Mouse (Mus musculus): ENCODE data around the gene Rab6b. TPM values are rescaled to one million over a fixed set of nuclear protein-coding genes. Genes with fewer than 3 reads are reported as not detected.
A peak's percentile ranks its signal among the peaks of the same experiment; 100 is the strongest.

Gene Rab6b
- polyA plus RNA-seq, 1 experiment = 199 TPM

DNA sequence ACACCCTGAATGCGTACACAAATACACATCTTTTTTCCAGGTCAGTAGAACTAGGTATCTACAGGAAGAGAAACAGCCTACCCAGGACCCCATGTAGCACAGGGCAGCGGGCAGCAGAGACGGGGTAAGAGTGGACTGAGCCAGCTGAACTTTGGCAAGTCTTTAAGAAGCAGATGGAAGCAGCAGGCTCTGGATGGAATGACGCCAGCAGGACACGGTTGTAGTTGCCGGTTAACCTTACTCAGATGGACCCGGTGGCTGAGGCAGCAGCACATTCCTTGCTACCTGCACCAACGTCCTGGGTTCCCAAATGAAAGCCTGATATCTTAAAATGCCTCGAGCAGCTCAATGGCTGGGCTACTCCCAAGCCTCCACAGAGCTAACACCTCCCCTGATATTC is 75.2 kb downstream of the Rab6b start:
- H3K4me1 ChIP-seq (ENCODE audit: control insufficient read depth, insufficient read depth, low read length) = peaks cover 27% of the 10 kb centered on the region
- no peaks in the 10 kb centered on the region for H3K27me3 ChIP-seq (ENCODE audit: control insufficient read depth, insufficient read depth, low read length)

DNA sequence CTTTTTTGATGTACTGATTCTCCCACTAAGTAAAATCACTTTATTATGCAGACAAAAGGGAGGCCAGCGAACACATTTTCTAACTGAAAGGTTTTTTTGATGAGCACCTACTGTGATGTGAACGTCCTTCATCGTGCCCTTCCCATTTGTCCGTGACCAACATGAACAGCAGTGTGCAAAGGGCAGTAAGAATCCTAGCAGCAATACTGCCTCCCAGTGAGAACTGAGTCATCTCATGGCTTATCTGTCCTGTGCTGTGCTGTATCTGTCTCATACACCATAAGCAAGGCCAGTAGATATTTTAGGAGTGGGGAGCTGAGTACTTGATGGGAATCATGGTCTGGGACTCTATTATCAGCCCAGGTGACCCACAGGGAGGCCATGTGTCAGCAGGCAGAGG is 76.8 kb downstream of the Rab6b start:
- 30% methylated on average over 4 of the region's 4 CpGs for WGBS
- no peak for DNase-seq
- no peak for TF ChIP-seq CTCF (IDR thresholded peaks at IDR 0.05; ENCODE audit: borderline replicate concordance, insufficient read depth, low read depth, low read length)
- TF ChIP-seq POLR2A (IDR thresholded peaks at IDR 0.05; ENCODE audit: borderline replicate concordance, insufficient read depth, low read length) = no peak
- H3K27ac ChIP-seq (ENCODE audit: insufficient read depth, low read length) = no peak overlapping the region
- peaks cover 27% of the 10 kb centered on the region for H3K4me1 ChIP-seq (ENCODE audit: control insufficient read depth, insufficient read depth, low read length)
- no peak overlapping the region for H3K4me3 ChIP-seq (replicated peaks; ENCODE audit: insufficient read depth, low read depth, low read length)
- H3K27me3 ChIP-seq (ENCODE audit: control insufficient read depth, insufficient read depth, low read length) = no peaks in the 10 kb centered on the region

More for the DNA sequence above, 75.2 kb downstream of the Rab6b start:
- no peak for TF ChIP-seq CTCF (IDR thresholded peaks at IDR 0.05; ENCODE audit: borderline replicate concordance, insufficient read depth, low read depth, low read length)
- TF ChIP-seq POLR2A (IDR thresholded peaks at IDR 0.05; ENCODE audit: borderline replicate concordance, insufficient read depth, low read length) = no peak
- Histone ChIP-seq H3K4me3 (replicated peaks; ENCODE audit: insufficient read depth, low read depth, low read length) (no peak overlapping the region), H3K27ac (ENCODE audit: insufficient read depth, low read length) (peak overlapping the region; percentile 37)
- WGBS = 4% methylated on average over 9 of the region's 9 CpGs
- DNase-seq = peak; percentile 83 to 85

DNA sequence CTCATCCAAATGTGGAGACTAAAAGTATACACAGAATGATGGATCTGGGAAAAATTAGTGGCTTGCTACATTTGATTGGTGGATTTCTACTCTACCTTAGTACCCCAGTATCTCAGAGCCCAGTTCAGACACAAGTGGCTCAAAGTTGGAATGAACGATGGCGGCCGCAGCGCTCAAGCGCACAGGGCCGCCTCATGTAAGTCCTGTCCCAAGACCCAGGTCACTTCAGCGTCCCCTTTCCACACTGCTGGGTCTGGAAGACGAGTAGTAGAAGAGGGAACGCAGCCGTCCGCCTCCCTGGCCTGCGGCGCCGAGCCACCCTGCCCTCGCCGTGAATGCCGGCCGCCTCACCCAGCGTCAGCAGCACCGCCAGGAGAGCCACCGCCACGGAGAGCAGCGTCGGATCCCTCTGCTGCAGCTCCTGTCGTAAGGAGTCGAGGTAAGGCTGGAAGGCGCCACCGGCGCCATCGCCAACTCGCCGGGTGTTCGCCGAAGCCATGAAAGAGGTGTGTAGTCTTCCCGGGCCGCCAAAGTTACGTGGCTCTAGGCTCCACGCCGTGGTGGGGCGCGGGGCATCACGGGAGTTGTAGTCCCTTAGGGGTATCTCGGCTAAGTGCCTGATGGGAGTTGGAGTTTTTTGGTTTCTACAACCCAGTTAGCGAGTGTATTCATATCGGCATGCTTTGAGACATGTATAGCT is 90.1 kb downstream of the Rab6b start, which contains the start of gene Srprb:
Gene Srprb, minus strand, starts transcription at position 577 of the 700 bp plus-strand sequence.
- under 1% methylated on average over 45 of the region's 45 CpGs for WGBS
- peak; percentile 47; the same call in 1 of the 2 replicates for TF ChIP-seq POLR2A (IDR thresholded peaks at IDR 0.05; ENCODE audit: borderline replicate concordance, insufficient read depth, low read length)
- TF ChIP-seq CTCF (IDR thresholded peaks at IDR 0.05; ENCODE audit: borderline replicate concordance, insufficient read depth, low read depth, low read length) = no peak
- 0 out of 2 replicates have a peak within 1 kb of the TSS, but pooled peaks have one; percentile 47 for H3K27ac ChIP-seq (ENCODE audit: insufficient read depth, low read length)
- DNase-seq = peak; percentile 93 to 94
- H3K4me3 ChIP-seq (replicated peaks; ENCODE audit: insufficient read depth, low read depth, low read length) = peak within 1 kb of the TSS; percentile 78
- peaks cover 2% of the 10 kb centered on the region; the same call in 1 of the 2 replicates for H3K4me1 ChIP-seq (ENCODE audit: control insufficient read depth, insufficient read depth, low read length)
- no peaks in the 10 kb centered on the region for H3K27me3 ChIP-seq (ENCODE audit: control insufficient read depth, insufficient read depth, low read length)

DNA sequence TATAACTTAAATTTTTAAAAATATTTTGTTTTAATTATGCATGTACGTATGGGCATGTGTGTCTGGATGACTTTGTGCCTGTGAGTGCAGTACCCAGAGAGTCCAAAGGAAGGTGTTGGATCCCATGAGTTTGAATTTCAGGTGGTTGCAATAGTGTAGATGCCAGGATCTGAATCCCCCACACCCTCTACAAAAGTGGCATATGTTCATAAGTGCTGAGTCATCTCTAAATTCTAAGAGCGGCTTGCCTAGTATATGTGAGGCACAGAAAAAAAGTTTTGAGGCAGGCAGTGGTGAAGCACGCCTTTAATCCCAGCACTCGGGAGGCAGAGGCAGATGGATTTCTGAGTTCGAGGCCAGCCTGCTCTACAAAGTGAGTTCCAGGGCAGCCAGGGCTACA is 94.2 kb downstream of the Rab6b start:
- TF ChIP-seq CTCF (IDR thresholded peaks at IDR 0.05; ENCODE audit: borderline replicate concordance, insufficient read depth, low read depth, low read length) (no peak), POLR2A (IDR thresholded peaks at IDR 0.05; ENCODE audit: borderline replicate concordance, insufficient read depth, low read length) (no peak)
- DNase-seq = no peak
- Histone ChIP-seq H3K4me3 (replicated peaks; ENCODE audit: insufficient read depth, low read depth, low read length) (no peak overlapping the region), H3K27ac (ENCODE audit: insufficient read depth, low read length) (no peak overlapping the region), H3K27me3 (ENCODE audit: control insufficient read depth, insufficient read depth, low read length) (no peaks in the 10 kb centered on the region), H3K4me1 (ENCODE audit: control insufficient read depth, insufficient read depth, low read length) (no peaks in the 10 kb centered on the region)
- 95% methylated on average over 5 of the region's 5 CpGs for WGBS

DNA sequence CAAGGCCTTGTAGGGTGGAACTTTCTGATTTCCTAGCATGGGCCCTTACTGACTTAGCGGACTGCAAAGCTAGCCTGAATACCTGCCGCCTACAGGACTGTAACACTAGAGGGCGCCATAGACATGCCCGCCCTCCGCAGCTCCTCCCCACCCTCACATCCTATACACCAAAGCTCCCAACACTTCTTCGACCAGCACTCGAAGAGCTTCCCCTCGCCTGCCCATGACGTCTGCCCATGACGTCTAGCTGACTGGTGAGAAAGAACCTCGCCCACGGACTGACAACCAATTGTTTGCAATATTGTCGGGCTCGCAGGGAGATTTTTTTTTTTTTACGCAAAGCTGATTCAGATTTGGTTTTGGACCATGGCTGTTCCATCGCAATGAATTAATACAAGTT is 96.3 kb downstream of the Rab6b start:
- 6% methylated on average over 16 of the region's 16 CpGs for WGBS
- H3K27ac ChIP-seq (ENCODE audit: insufficient read depth, low read length) = no peak overlapping the region
- no peaks in the 10 kb centered on the region for H3K27me3 ChIP-seq (ENCODE audit: control insufficient read depth, insufficient read depth, low read length)
- TF ChIP-seq POLR2A (IDR thresholded peaks at IDR 0.05; ENCODE audit: borderline replicate concordance, insufficient read depth, low read length) = no peak
- peak; percentile 86 for TF ChIP-seq CTCF (IDR thresholded peaks at IDR 0.05; ENCODE audit: borderline replicate concordance, insufficient read depth, low read depth, low read length)
- H3K4me3 ChIP-seq (replicated peaks; ENCODE audit: insufficient read depth, low read depth, low read length) = peak overlapping the region; percentile 47
- no peaks in the 10 kb centered on the region for H3K4me1 ChIP-seq (ENCODE audit: control insufficient read depth, insufficient read depth, low read length)
- peak; percentile 67 to 76 for DNase-seq

DNA sequence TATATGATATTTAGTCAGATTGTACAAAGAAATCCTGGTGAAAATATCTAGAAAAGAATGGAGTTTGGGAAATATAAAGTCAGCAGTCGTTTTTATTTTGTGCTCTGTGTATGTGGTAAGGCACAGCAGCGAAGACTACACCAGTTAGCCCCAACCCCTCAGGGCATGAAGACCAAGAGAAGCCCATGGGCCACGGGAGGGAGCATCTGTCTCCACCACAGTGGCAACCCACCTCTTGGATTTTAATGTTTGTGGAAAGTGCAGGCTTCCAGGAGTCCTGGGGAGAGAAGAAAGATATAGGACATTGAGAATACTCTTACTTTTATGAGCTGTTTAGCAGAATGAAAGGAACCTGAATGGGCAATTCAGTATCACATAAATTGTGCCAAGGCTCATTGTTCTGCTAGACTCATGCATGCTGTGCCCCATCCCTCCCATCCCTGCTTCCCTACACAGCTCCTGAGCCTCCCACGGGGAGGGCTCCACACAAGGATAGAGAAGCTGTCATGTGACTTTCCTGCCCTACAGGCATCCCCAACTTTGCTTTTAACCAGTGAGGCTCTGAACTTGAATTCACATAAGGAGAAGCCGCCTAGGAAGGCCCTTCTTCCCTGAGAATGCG is 97.3 kb downstream of the Rab6b start:
- 55% methylated on average over 6 of the region's 6 CpGs for WGBS

DNA sequence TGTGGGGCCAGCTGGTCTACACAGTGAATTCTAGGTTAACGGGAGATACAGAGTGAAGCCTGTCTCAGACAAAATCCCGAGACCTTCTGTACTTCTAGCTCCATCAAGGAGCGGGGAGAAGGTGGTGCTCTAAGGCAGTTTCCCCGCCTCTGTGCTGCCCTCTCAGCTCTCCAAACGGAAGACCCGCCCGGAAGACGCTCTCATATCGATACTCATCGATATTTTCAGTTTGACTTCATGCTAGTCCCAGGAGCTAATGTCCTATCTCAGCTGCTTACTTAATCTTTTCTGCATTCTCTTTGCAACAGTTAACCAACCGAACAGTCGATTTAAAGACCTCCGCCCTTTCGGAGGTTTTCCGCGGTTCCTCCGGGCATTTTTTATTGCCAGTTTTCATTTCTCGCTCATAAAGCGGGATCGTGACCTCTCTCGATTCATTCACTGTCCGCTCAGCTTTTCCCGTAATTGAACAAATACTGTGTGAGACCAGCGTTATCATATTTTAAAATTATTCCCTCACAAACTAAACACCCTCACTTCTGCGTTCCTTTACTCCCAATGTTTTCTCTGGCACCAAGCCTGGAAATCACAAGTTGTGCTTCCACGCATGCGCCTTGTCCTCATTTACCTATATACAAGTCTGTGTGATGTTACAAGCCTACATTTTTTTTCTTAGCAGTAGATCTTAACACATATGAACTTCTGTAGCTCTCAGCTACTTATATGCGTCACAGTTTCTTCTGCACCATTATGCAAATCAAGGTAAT is 101.2 kb downstream of the Rab6b start:
- TF ChIP-seq POLR2A (IDR thresholded peaks at IDR 0.05; ENCODE audit: borderline replicate concordance, insufficient read depth, low read length) (no peak), CTCF (IDR thresholded peaks at IDR 0.05; ENCODE audit: borderline replicate concordance, insufficient read depth, low read depth, low read length) (no peak)
- Histone ChIP-seq H3K4me3 (replicated peaks; ENCODE audit: insufficient read depth, low read depth, low read length) (no peak overlapping the region), H3K27ac (ENCODE audit: insufficient read depth, low read length) (no peak overlapping the region), H3K4me1 (ENCODE audit: control insufficient read depth, insufficient read depth, low read length) (no peaks in the 10 kb centered on the region), H3K27me3 (ENCODE audit: control insufficient read depth, insufficient read depth, low read length) (no peaks in the 10 kb centered on the region)
- WGBS = 84% methylated on average over 28 of the region's 28 CpGs
- no peak for DNase-seq

More for the DNA sequence above, 97.3 kb downstream of the Rab6b start:
- DNase-seq = no peak
- TF ChIP-seq POLR2A (IDR thresholded peaks at IDR 0.05; ENCODE audit: borderline replicate concordance, insufficient read depth, low read length) (no peak), CTCF (IDR thresholded peaks at IDR 0.05; ENCODE audit: borderline replicate concordance, insufficient read depth, low read depth, low read length) (no peak)
- no peaks in the 10 kb centered on the region for H3K4me1 ChIP-seq (ENCODE audit: control insufficient read depth, insufficient read depth, low read length)
- no peaks in the 10 kb centered on the region for H3K27me3 ChIP-seq (ENCODE audit: control insufficient read depth, insufficient read depth, low read length)
- H3K4me3 ChIP-seq (replicated peaks; ENCODE audit: insufficient read depth, low read depth, low read length) = no peak overlapping the region
- H3K27ac ChIP-seq (ENCODE audit: insufficient read depth, low read length) = no peak overlapping the region
